Mouse (Mus musculus) liver, adult 2 months (tissue): ENCODE data around the gene Brms1. TPM values are rescaled to one million over a fixed set of nuclear protein-coding genes. Genes with fewer than 3 reads are reported as not detected.
"Not testable (repeated sequence)": the region's sequence is repeated elsewhere in the genome, so short reads cannot be mapped to it uniquely, and the experiment has no call there.

Experiments used
- DNase-seq: peaks from one replicate; pipeline ENCODE4 v3.0.0-alpha.2; 2011; ENCODE audit warnings: low read depth, low spot score; ENCODE audit errors: extremely low read depth
- H3K27ac ChIP-seq: fragments of 200-500 bp; replicated peaks from 2 replicates; pipeline ENCODE4 v1.5.1; 2012; ENCODE audit warnings: low read depth, mild to moderate bottlenecking, control low read depth, inconsistent platforms, low read length; ENCODE audit not compliant: insufficient read depth
- H3K27me3 ChIP-seq: fragments of 200-500 bp; 2 replicates; pipeline ENCODE4 v1.6.1; 2012; ENCODE audit warnings: mild to moderate bottlenecking, moderate library complexity, low read length, inconsistent platforms; ENCODE audit not compliant: control insufficient read depth, insufficient read depth
- H3K36me3 ChIP-seq: fragments of 200-500 bp; 2 replicates; pipeline ENCODE4 v1.6.1; 2012; ENCODE audit warnings: low read length, inconsistent platforms; ENCODE audit not compliant: control insufficient read depth, insufficient read depth
- H3K4me1 ChIP-seq: fragments of 200-500 bp; 2 replicates; pipeline ENCODE4 v1.6.1; 2011; ENCODE audit warnings: low read length; ENCODE audit not compliant: control insufficient read depth, insufficient read depth
- H3K4me3 ChIP-seq: fragments of 200-500 bp; 2 replicates; pipeline ENCODE4 v1.5.1; 2011; ENCODE audit warnings: low read depth, mild to moderate bottlenecking, control low read depth, low read length, moderate library complexity; ENCODE audit not compliant: insufficient read depth
- H3K79me2 ChIP-seq: fragments of 200-500 bp; 2 replicates; pipeline ENCODE4 v1.6.1; 2012; ENCODE audit warnings: inconsistent platforms, mild to moderate bottlenecking, low read length, moderate library complexity; ENCODE audit not compliant: control insufficient read depth, insufficient read depth
- H3K9ac ChIP-seq: fragments of 200-500 bp; 2 replicates; pipeline ENCODE4 v1.6.1; 2012; ENCODE audit warnings: low read depth, mild to moderate bottlenecking, control low read depth, inconsistent platforms, low read length
- CTCF ChIP-seq: fragments of 200-500 bp; IDR thresholded peaks from 2 replicates; pipeline ENCODE4 v1.5.1; 2011; ENCODE audit warnings: low read depth, low read length, control low read depth
- POLR2A ChIP-seq: fragments of 200-500 bp; IDR thresholded peaks from 2 replicates; pipeline ENCODE4 v1.6.1; 2011; ENCODE audit warnings: low read length, control low read depth; ENCODE audit not compliant: insufficient read depth; ENCODE audit errors: extremely low read depth
- WGBS: fragments of 180-500 bp; shearing (Covaris S2); methylation state at CpG from one replicate; pipeline ENCODE4 v1.1.7; 2018; 5-methylcytosine and 5-hydroxymethylcytosine counted together
- polyA plus RNA-seq: library from polyadenylated mRNA; depleted of rRNA; stranded (reverse); fragments of >200 nt; gene quantifications from 2 replicates; pipeline ENCODE4 v1.2.3, GENCODE M21; 2012
- total RNA-seq: library from RNA; depleted of rRNA; stranded (reverse); fragments of >200 nt; gene quantifications from 2 replicates; pipeline ENCODE4 v1.2.3, GENCODE M21; 2014

Brms1 gene
- total and polyA plus RNA-seq, 2 experiments, result 13.2 to 22.6 TPM

DNA sequence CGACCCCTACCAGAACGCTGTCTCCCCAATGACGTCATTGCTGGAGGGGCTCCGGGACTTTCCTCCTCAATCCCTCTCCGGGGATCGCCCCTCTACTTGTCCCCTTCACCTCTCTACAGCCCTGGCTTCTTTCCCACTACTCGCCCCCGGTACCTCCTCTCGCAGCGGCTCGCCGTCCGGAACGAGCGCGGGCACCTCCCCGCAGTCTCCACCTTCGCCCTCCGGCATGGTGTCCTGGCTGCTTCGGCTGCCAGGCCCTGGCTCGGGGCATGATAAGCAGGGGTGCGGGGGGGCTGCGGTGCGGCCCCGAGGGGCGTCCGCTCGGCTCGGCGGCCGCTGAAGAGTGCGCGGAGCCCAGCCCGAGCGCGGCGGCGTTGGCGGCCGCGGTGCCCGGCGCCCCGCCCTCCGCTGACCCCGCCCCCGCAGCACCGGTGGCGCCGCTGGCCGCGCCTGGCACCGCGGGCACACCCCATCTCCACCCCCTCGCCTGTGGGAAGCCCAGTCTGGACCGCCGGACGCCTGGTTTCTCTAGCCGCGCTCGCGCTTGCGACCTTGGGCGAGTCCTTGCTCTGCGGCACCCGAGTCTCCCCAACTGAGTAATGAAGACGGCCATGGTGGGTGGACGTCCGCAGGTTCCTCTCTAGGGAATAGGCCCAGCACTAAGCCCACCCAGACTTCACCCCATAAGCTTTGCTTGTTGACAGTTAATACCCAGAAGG is 44.1 kb downstream of the Brms1 start, which contains the start of gene Tmem151a:
Tmem151a (minus strand) TSS at position 387 of the 719 bp plus-strand sequence.
- WGBS, result 1% methylated on average over 68 of the region's 69 CpGs
- H3K4me1 ChIP-seq, result peaks cover 11% of the 10 kb centered on the region
- H3K36me3 ChIP-seq, result no peaks in the 10 kb centered on the region
- H3K27ac ChIP-seq, result no peak within 1 kb of the TSS
- no peak for TF ChIP-seq CTCF
- no peak for TF ChIP-seq POLR2A
- peaks cover 16% of the 10 kb centered on the region for H3K27me3 ChIP-seq
- H3K4me3 ChIP-seq, result peak within 1 kb of the TSS; percentile 69
- DNase-seq, result peak; percentile 28
- no peaks in the 10 kb centered on the region for H3K79me2 ChIP-seq
- peak within 1 kb of the TSS; percentile 71 for H3K9ac ChIP-seq

GRCm38 (mm10) chr19:5086533-5086932 is 45.4 kb downstream of the Brms1 start:
- H3K4me3 ChIP-seq, H3K27ac ChIP-seq, H3K9ac ChIP-seq, DNase-seq, H3K79me2 ChIP-seq, H3K36me3 ChIP-seq: not testable (repeated sequence)
- Histone ChIP-seq H3K4me1 (peaks cover 11% of the 10 kb centered on the region), H3K27me3 (peaks cover 16% of the 10 kb centered on the region)
- WGBS, result 45% methylated on average over 4 of the region's 4 CpGs

- Histone ChIP-seq H3K27me3 (peaks cover 7% of the 10 kb centered on the region; the same call in 1 of the 2 replicates), H3K4me3 (peak within 1 kb of the TSS; percentile 78), H3K9ac (peak within 1 kb of the TSS; percentile 80), H3K4me1 (peaks cover 11% of the 10 kb centered on the region), H3K27ac (peak within 1 kb of the TSS; percentile 77), H3K79me2 (no peaks in the 10 kb centered on the region), H3K36me3 (no peaks in the 10 kb centered on the region)
- peak; percentile 100 for DNase-seq
- WGBS, result under 1% methylated on average over 58 of the region's 58 CpGs
- TF ChIP-seq POLR2A (peak; percentile 80), CTCF (peak; percentile 77)
Observed at GRCm38 (mm10) chr19:5087884-5088728, 47.0 kb downstream of the Brms1 start, which contains the start of gene Yif1a. Gene Yif1a (plus strand): TSS chr19:5088538.

- TF ChIP-seq CTCF (no peak), POLR2A (no peak)
- peaks cover 11% of the 10 kb centered on the region for H3K4me1 ChIP-seq
- no peak for DNase-seq
- H3K36me3 ChIP-seq, result no peaks in the 10 kb centered on the region
- H3K9ac ChIP-seq, result peak overlapping the region; percentile 10; the same call in 1 of the 2 replicates
- 91% methylated on average over 4 of the region's 4 CpGs for WGBS
- no peak overlapping the region for H3K27ac ChIP-seq
- peaks cover 4% of the 10 kb centered on the region; the same call in 1 of the 2 replicates for H3K27me3 ChIP-seq
- H3K4me3 ChIP-seq, result peak overlapping the region; percentile 78; the same call in 1 of the 2 replicates
- no peaks in the 10 kb centered on the region for H3K79me2 ChIP-seq
Observed at GRCm38 (mm10) chr19:5089324-5089723, 48.2 kb downstream of the Brms1 start.

DNA sequence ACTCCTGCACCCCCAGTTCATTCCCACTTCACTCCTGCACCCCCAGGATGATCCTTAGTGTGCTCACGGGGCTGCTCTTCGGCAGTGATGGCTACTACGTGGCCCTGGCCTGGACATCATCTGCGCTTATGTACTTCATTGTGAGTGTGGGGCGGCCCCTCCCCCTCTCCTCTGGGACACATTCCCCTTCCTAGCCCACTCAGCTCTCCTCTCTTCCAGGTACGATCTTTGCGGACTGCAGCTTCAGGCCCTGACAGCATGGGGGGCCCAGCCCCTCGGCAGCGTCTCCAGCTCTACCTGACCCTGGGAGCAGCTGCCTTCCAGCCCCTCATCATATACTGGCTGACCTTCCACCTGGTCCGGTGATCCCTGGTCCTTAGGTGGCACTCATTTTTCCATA is 50.9 kb downstream of the Brms1 start:
- Histone ChIP-seq H3K9ac (no peak overlapping the region), H3K27ac (no peak overlapping the region), H3K79me2 (no peaks in the 10 kb centered on the region), H3K4me3 (no peak overlapping the region), H3K36me3 (no peaks in the 10 kb centered on the region), H3K27me3 (no peaks in the 10 kb centered on the region), H3K4me1 (peaks cover 8% of the 10 kb centered on the region)
- no peak for DNase-seq
- TF ChIP-seq POLR2A (no peak), CTCF (no peak)
- WGBS, result 92% methylated on average over 10 of the region's 10 CpGs
